Comparison of ENCODE assay signal across 11 mouse cellular contexts in genomic region chr7:4513829-4514712, GRCm38 (mm10). TPM values are rescaled to one million over a fixed set of nuclear protein-coding genes. Genes with fewer than 3 reads are reported as not detected.
DNase-seq lines count a peak whose midpoint lies in the region; ATAC-seq and TF ChIP-seq lines count a peak whose summit lies in the region.
"Had no signal": no experiment of that assay in that cellular context is flagged by ENCODE, and none has a peak within 500 bp of the region (broad histone marks: within the 10 kb centered on the region; RNA-seq: fewer than 3 reads in every experiment).

No protein-coding gene starts in this region.

- H3K4me1 ChIP-seq in forebrain, embryonic 10.5 days: peaks cover 47% of the 10 kb centered on the region
- H3K4me1 ChIP-seq in forebrain, postnatal 0 days (ENCODE audit: insufficient read depth): no peaks in the 10 kb centered on the region
- H3K4me1 ChIP-seq in kidney, postnatal 0 days (replicated peaks; ENCODE audit: insufficient read depth, low read length): 0 out of 2 replicates have a peak, but pooled peaks cover 10% of the 10 kb centered on the region
- peaks cover 7% of the 10 kb centered on the region; the same call in 1 of the 2 replicates for H3K4me1 ChIP-seq in intestine, embryonic 16.5 days (ENCODE audit: control insufficient read depth, insufficient read depth, low read length)

- TF ChIP-seq POLR2A in brain, embryonic 14.5 days (IDR thresholded peaks at IDR 0.05; ENCODE audit: borderline replicate concordance, extremely low read depth, insufficient read depth, insufficient read length, poor library complexity, severe bottlenecking): no peak

- ATAC-seq in forebrain, postnatal 0 days: no peak
- no peak for ATAC-seq in kidney, postnatal 0 days (replicated peaks; ENCODE audit: low FRiP score, low read depth)
- ATAC-seq in intestine, embryonic 16.5 days: peak; percentile 4; the same call in 1 of the 2 replicates
- ATAC-seq in granulocyte monocyte progenitor cell, adult 5-6 weeks (replicated peaks; ENCODE audit: poor library complexity, severe bottlenecking): no peak
- no peak for ATAC-seq in erythroblast, adult 5-6 weeks (replicated peaks; ENCODE audit: low FRiP score, poor library complexity, severe bottlenecking)
- ATAC-seq: Patski had no signal

- no peak for DNase-seq in forebrain, embryonic 10.5 days (ENCODE audit: extremely low spot score, low spot score)
- DNase-seq in forebrain, postnatal 0 days: no peak
- peak; percentile 60 for DNase-seq in kidney, postnatal 0 days (ENCODE audit: low spot score)
- DNase-seq in kidney, postnatal 36 days: no peak
- DNase-seq in brain, embryonic 14.5 days (ENCODE audit: low read depth): peak; percentile 32
- DNase-seq: kidney, adult 11 months had no signal

- H3K36me3 ChIP-seq in forebrain, embryonic 10.5 days (replicated peaks): no peaks in the 10 kb centered on the region
- H3K36me3 ChIP-seq in forebrain, postnatal 0 days (ENCODE audit: insufficient read depth): no peaks in the 10 kb centered on the region
- H3K36me3 ChIP-seq in kidney, postnatal 0 days (ENCODE audit: insufficient read depth, low read length): no peaks in the 10 kb centered on the region
- no peaks in the 10 kb centered on the region for H3K36me3 ChIP-seq in intestine, embryonic 16.5 days (ENCODE audit: control insufficient read depth, insufficient read depth, low read length)

- H3K4me3 ChIP-seq in forebrain, embryonic 10.5 days: 0 out of 2 replicates have a peak overlapping the region, but pooled peaks have one; percentile 7
- H3K4me3 ChIP-seq in forebrain, postnatal 0 days (ENCODE audit: low read depth, low read length): no peak overlapping the region
- H3K4me3 ChIP-seq in kidney, postnatal 0 days (replicated peaks; ENCODE audit: low read depth, low read length): no peak overlapping the region
- no peak overlapping the region for H3K4me3 ChIP-seq in intestine, embryonic 16.5 days (ENCODE audit: low read length)

- H3K27me3 ChIP-seq in forebrain, embryonic 10.5 days (ENCODE audit: poor library complexity, severe bottlenecking): peaks cover 5% of the 10 kb centered on the region
- H3K27me3 ChIP-seq in forebrain, postnatal 0 days (ENCODE audit: insufficient read depth, low read length): no peaks in the 10 kb centered on the region
- no peaks in the 10 kb centered on the region for H3K27me3 ChIP-seq in kidney, postnatal 0 days (ENCODE audit: insufficient read depth, low read length)
- H3K27me3 ChIP-seq in intestine, embryonic 16.5 days (replicated peaks; ENCODE audit: control insufficient read depth, insufficient read depth, low read length): no peaks in the 10 kb centered on the region
- H3K27me3 ChIP-seq: Patski had no signal

- peaks cover 4% of the 10 kb centered on the region; the same call in 1 of the 2 replicates for H3K9me3 ChIP-seq in forebrain, embryonic 10.5 days
- no peaks in the 10 kb centered on the region for H3K9me3 ChIP-seq in forebrain, postnatal 0 days (ENCODE audit: low read length)
- no peaks in the 10 kb centered on the region for H3K9me3 ChIP-seq in kidney, postnatal 0 days (replicated peaks; ENCODE audit: low read length)
- no peaks in the 10 kb centered on the region for H3K9me3 ChIP-seq in intestine, embryonic 16.5 days (ENCODE audit: control insufficient read depth, low read length)

- H3K4me2 ChIP-seq in forebrain, postnatal 0 days (ENCODE audit: low read depth): no peak overlapping the region
- H3K4me2 ChIP-seq in kidney, postnatal 0 days (ENCODE audit: low read length): no peak overlapping the region
- no peak overlapping the region for H3K4me2 ChIP-seq in intestine, embryonic 16.5 days (ENCODE audit: low read depth, low read length)

- 51% methylated on average over 6 of the region's 6 CpGs for WGBS in forebrain, embryonic 10.5 days
- 51% methylated on average over 6 of the region's 6 CpGs for WGBS in forebrain, postnatal 0 days
- 53% methylated on average over 6 of the region's 6 CpGs for WGBS in kidney, postnatal 0 days
- 45% methylated on average over 6 of the region's 6 CpGs for WGBS in intestine, embryonic 16.5 days

- no peak for TF ChIP-seq CTCF in forebrain, postnatal 0 days (IDR thresholded peaks at IDR 0.05; ENCODE audit: low read depth)
- TF ChIP-seq CTCF in kidney, postnatal 0 days (IDR thresholded peaks at IDR 0.05; ENCODE audit: low read depth): no peak
- TF ChIP-seq CTCF in brain, embryonic 14.5 days (IDR thresholded peaks at IDR 0.05; ENCODE audit: borderline replicate concordance, extremely low read depth, insufficient read depth, insufficient read length): no peak

- no peak overlapping the region for H3K9ac ChIP-seq in forebrain, postnatal 0 days
- H3K9ac ChIP-seq in kidney, postnatal 0 days (ENCODE audit: low read depth, low read length): no peak overlapping the region
- H3K9ac ChIP-seq in intestine, embryonic 16.5 days (ENCODE audit: low read depth, low read length): 0 out of 2 replicates have a peak overlapping the region, but pooled peaks have one; percentile 2

- H3K27ac ChIP-seq in forebrain, embryonic 10.5 days: peak overlapping the region; percentile 71
- no peak overlapping the region for H3K27ac ChIP-seq in forebrain, postnatal 0 days (ENCODE audit: low read depth, low read length)
- H3K27ac ChIP-seq in kidney, postnatal 0 days: peak overlapping the region; percentile 60; the same call in 1 of the 2 replicates
- H3K27ac ChIP-seq in intestine, embryonic 16.5 days (ENCODE audit: low read length): peak overlapping the region; percentile 61; the same call in 1 of the 2 replicates
- H3K27ac ChIP-seq: macrophage had no signal

RNA-seq across cellular contexts. Expression of gene Tnnt1, which starts 2.1 kb away (rescaled TPM):
- 4.3 and 4.5 TPM in 2 replicates for polyA plus RNA-seq in forebrain, embryonic 10.5 days (2016; fragmentation: Nextera tagmentation; extraction: Ambion mirVana)
- 0.77 and 2.9 TPM in 2 replicates for total RNA-seq in forebrain, postnatal 0 days (2014; rRNA removed)
- polyA plus RNA-seq in forebrain, postnatal 0 days (2015; fragmentation: Nextera tagmentation; extraction: Ambion mirVana): 3.4 and 3.9 TPM in 2 replicates
- 10.8 and 15.2 TPM in 2 replicates for polyA plus RNA-seq in kidney, postnatal 0 days (2015; fragmentation: Nextera tagmentation; extraction: Ambion mirVana)
- 3.3 and 3.9 TPM in 2 replicates for polyA plus RNA-seq in brain, embryonic 14.5 days (2012; rRNA removed)
- polyA plus RNA-seq in intestine, embryonic 16.5 days (2015; fragmentation: Nextera tagmentation; extraction: Ambion mirVana): 23.0 and 23.2 TPM in 2 replicates
- total RNA-seq in granulocyte monocyte progenitor cell, adult 5-6 weeks (2014; fragmentation: Nextera tagmentation): 7.3 and 16.1 TPM in 2 replicates
- 14.1 and 22.3 TPM in 2 replicates for total RNA-seq in granulocyte monocyte progenitor cell, adult 5-6 weeks (2017)
- 1.3 TPM in 1 of 2 replicates, not detected in the other for total RNA-seq in erythroblast, adult 5-6 weeks (2015; ENCODE audit: low replicate concordance)
- total RNA-seq in erythroblast, adult 5-6 weeks (2017; ENCODE audit: low replicate concordance): 3.8 and 7.2 TPM in 2 replicates
- polyA plus RNA-seq: Patski had no signal

RNA-seq across cellular contexts. Expression of gene Tnni3, which starts 10.0 kb away (rescaled TPM):
- 1.8 and 1.9 TPM in 2 replicates for polyA plus RNA-seq in forebrain, embryonic 10.5 days (2016; fragmentation: Nextera tagmentation; extraction: Ambion mirVana)
- total RNA-seq in forebrain, postnatal 0 days (2014; rRNA removed): 0.62 and 3.6 TPM in 2 replicates
- 0.89 and 1.2 TPM in 2 replicates for polyA plus RNA-seq in forebrain, postnatal 0 days (2015; fragmentation: Nextera tagmentation; extraction: Ambion mirVana)
- 5.6 and 6.3 TPM in 2 replicates for polyA plus RNA-seq in kidney, postnatal 0 days (2015; fragmentation: Nextera tagmentation; extraction: Ambion mirVana)
- 4.2 and 4.3 TPM in 2 replicates for polyA plus RNA-seq in brain, embryonic 14.5 days (2012; rRNA removed)
- 1.6 TPM in 2 replicates for polyA plus RNA-seq in intestine, embryonic 16.5 days (2015; fragmentation: Nextera tagmentation; extraction: Ambion mirVana)
- 17.0 TPM in 1 of 2 replicates, not detected in the other for total RNA-seq in granulocyte monocyte progenitor cell, adult 5-6 weeks (2014; fragmentation: Nextera tagmentation)
- 2.7 and 4.1 TPM in 2 replicates for total RNA-seq in granulocyte monocyte progenitor cell, adult 5-6 weeks (2017)
- not detected in 2 replicates for total RNA-seq in erythroblast, adult 5-6 weeks (2015; ENCODE audit: low replicate concordance)
- total RNA-seq in erythroblast, adult 5-6 weeks (2017; ENCODE audit: low replicate concordance): not detected in 2 replicates

RNA-seq across cellular contexts. Expression of gene Ppp1r12c, which starts 12.6 kb away (rescaled TPM):
- polyA plus RNA-seq in forebrain, embryonic 10.5 days (2016; fragmentation: Nextera tagmentation; extraction: Ambion mirVana): 34.2 and 34.8 TPM in 2 replicates
- 94.2 and 100 TPM in 2 replicates for total RNA-seq in forebrain, postnatal 0 days (2014; rRNA removed)
- 27.8 and 35.1 TPM in 2 replicates for polyA plus RNA-seq in forebrain, postnatal 0 days (2015; fragmentation: Nextera tagmentation; extraction: Ambion mirVana)
- 31.3 and 33.8 TPM in 2 replicates for polyA plus RNA-seq in kidney, postnatal 0 days (2015; fragmentation: Nextera tagmentation; extraction: Ambion mirVana)
- polyA plus RNA-seq in brain, embryonic 14.5 days (2012; rRNA removed): 61.5 and 104 TPM in 2 replicates
- 17.0 and 17.3 TPM in 2 replicates for polyA plus RNA-seq in intestine, embryonic 16.5 days (2015; fragmentation: Nextera tagmentation; extraction: Ambion mirVana)
- 92.2 and 131 TPM in 2 replicates for total RNA-seq in granulocyte monocyte progenitor cell, adult 5-6 weeks (2014; fragmentation: Nextera tagmentation)
- total RNA-seq in granulocyte monocyte progenitor cell, adult 5-6 weeks (2017): 99.6 and 109 TPM in 2 replicates
- 37.2 and 45.3 TPM in 2 replicates for total RNA-seq in erythroblast, adult 5-6 weeks (2015; ENCODE audit: low replicate concordance)
- 41.3 and 52.0 TPM in 2 replicates for total RNA-seq in erythroblast, adult 5-6 weeks (2017; ENCODE audit: low replicate concordance)

RNA-seq across cellular contexts. Expression of gene Dnaaf3, which starts 18.2 kb away (rescaled TPM):
- 2.7 and 3.2 TPM in 2 replicates for polyA plus RNA-seq in forebrain, embryonic 10.5 days (2016; fragmentation: Nextera tagmentation; extraction: Ambion mirVana)
- total RNA-seq in forebrain, postnatal 0 days (2014; rRNA removed): 0.62 and 2.2 TPM in 2 replicates
- 1.3 and 2.0 TPM in 2 replicates for polyA plus RNA-seq in forebrain, postnatal 0 days (2015; fragmentation: Nextera tagmentation; extraction: Ambion mirVana)
- polyA plus RNA-seq in kidney, postnatal 0 days (2015; fragmentation: Nextera tagmentation; extraction: Ambion mirVana): 2.0 and 2.5 TPM in 2 replicates
- polyA plus RNA-seq in brain, embryonic 14.5 days (2012; rRNA removed): 5.9 and 6.4 TPM in 2 replicates
- 1.1 and 1.3 TPM in 2 replicates for polyA plus RNA-seq in intestine, embryonic 16.5 days (2015; fragmentation: Nextera tagmentation; extraction: Ambion mirVana)
- 0.81 and 2.5 TPM in 2 replicates for total RNA-seq in granulocyte monocyte progenitor cell, adult 5-6 weeks (2014; fragmentation: Nextera tagmentation)
- total RNA-seq in granulocyte monocyte progenitor cell, adult 5-6 weeks (2017): 0.43 and 0.88 TPM in 2 replicates
- 1.2 TPM in 1 of 2 replicates, not detected in the other for total RNA-seq in erythroblast, adult 5-6 weeks (2015; ENCODE audit: low replicate concordance)
- 0.28 TPM in 1 of 2 replicates, not detected in the other for total RNA-seq in erythroblast, adult 5-6 weeks (2017; ENCODE audit: low replicate concordance)

RNA-seq across cellular contexts. Expression of gene Syt5, which starts 33.3 kb away (rescaled TPM):
- polyA plus RNA-seq in forebrain, embryonic 10.5 days (2016; fragmentation: Nextera tagmentation; extraction: Ambion mirVana): 4.9 and 6.7 TPM in 2 replicates
- total RNA-seq in forebrain, postnatal 0 days (2014; rRNA removed): 170 and 231 TPM in 2 replicates
- 301 and 305 TPM in 2 replicates for polyA plus RNA-seq in forebrain, postnatal 0 days (2015; fragmentation: Nextera tagmentation; extraction: Ambion mirVana)
- polyA plus RNA-seq in kidney, postnatal 0 days (2015; fragmentation: Nextera tagmentation; extraction: Ambion mirVana): 6.4 and 6.6 TPM in 2 replicates
- polyA plus RNA-seq in brain, embryonic 14.5 days (2012; rRNA removed): 103 and 105 TPM in 2 replicates
- 5.9 and 6.8 TPM in 2 replicates for polyA plus RNA-seq in intestine, embryonic 16.5 days (2015; fragmentation: Nextera tagmentation; extraction: Ambion mirVana)
- not detected in 2 replicates for total RNA-seq in granulocyte monocyte progenitor cell, adult 5-6 weeks (2014; fragmentation: Nextera tagmentation)
- not detected in 2 replicates for total RNA-seq in granulocyte monocyte progenitor cell, adult 5-6 weeks (2017)
- total RNA-seq in erythroblast, adult 5-6 weeks (2015; ENCODE audit: low replicate concordance): 1.7 TPM in 1 of 2 replicates, not detected in the other
- total RNA-seq in erythroblast, adult 5-6 weeks (2017; ENCODE audit: low replicate concordance): not detected in 2 replicates
- polyA plus RNA-seq: macrophage had no signal

Comparison
In these comparisons a context has a peak if more than half of its experiments do, and no peak if none do; other contexts are left out.
1. DNase-seq: peak in kidney, postnatal 0 days (single experiment) and brain, embryonic 14.5 days (single experiment); none in forebrain, embryonic 10.5 days (single experiment), forebrain, postnatal 0 days (single experiment) and kidney, postnatal 36 days (0 of 2).